Mouse (Mus musculus) B cell, adult (primary cell): ENCODE data around the gene Asb6. TPM values are rescaled to one million over a fixed set of nuclear protein-coding genes. Genes with fewer than 3 reads are reported as not detected.

Experiments used
- total RNA-seq: library from RNA; stranded (reverse); gene quantifications from 4 replicates; pipeline ENCODE4 v1.2.4, GENCODE M21; 2023; ENCODE audit not compliant: inconsistent age

The Asb6 gene
- total RNA-seq = 31.2 to 40.0 TPM (median 36.7 TPM) in 4 replicates

GRCm38 (mm10) chr2:30830283-30830795 lies at the start of gene Asb6:
Gene Asb6, minus strand, starts transcription at chr2:30830333.

GRCm38 (mm10) chr2:30834373-30835022 lies 4.4 kb upstream of the Asb6 start, which contains the start of gene Prrx2:
Gene Prrx2, plus strand, starts transcription at chr2:30834972.

GRCm38 (mm10) chr2:30807648-30808295 lies 22.4 kb downstream of the Asb6 start, which contains the start of gene Ntmt1:
Gene Ntmt1, plus strand, starts transcription at chr2:30807826.

GRCm38 (mm10) chr2:30803604-30804003 lies 26.5 kb downstream of the Asb6 start, which contains the start of gene 1700001O22Rik:
Gene 1700001O22Rik, minus strand, starts transcription at chr2:30803661.

Other genes with a start within 250 kb of the Asb6 start
- gene Cstad, start 235.3 kb downstream of the Asb6 start, total RNA-seq = 4.6 to 7.9 TPM (median 5.7 TPM) in 4 replicates
- gene 1700001O22Rik, start 26.7 kb downstream of the Asb6 start, total RNA-seq = 0.77 to 0.96 TPM in 2 of 4 replicates, not detected in the others
- 29.1 to 35.1 TPM (median 32.4 TPM) in 4 replicates for gene Ntmt1, start 22.5 kb downstream of the Asb6 start, total RNA-seq
- gene Prrx2, start 4.6 kb upstream of the Asb6 start, total RNA-seq = 0.48 to 0.51 TPM in 2 of 4 replicates, not detected in the others
- gene Ptges, start 99.5 kb upstream of the Asb6 start, total RNA-seq = not detected in 4 replicates
- 44.0 to 57.3 TPM (median 56.3 TPM) in 4 replicates for gene Tor1b, start 122.6 kb upstream of the Asb6 start, total RNA-seq
- 37.9 to 42.4 TPM (median 41.0 TPM) in 4 replicates for gene Tor1a, start 137.6 kb upstream of the Asb6 start, total RNA-seq
- 111 to 133 TPM (median 114 TPM) in 4 replicates for gene BC005624, start 151.9 kb upstream of the Asb6 start, total RNA-seq
- 13.9 to 22.1 TPM (median 19.5 TPM) in 4 replicates for gene Usp20, start 151.9 kb upstream of the Asb6 start, total RNA-seq